Mouse (Mus musculus): ENCODE measurements around the gene Ciart. TPM values are rescaled to one million over a fixed set of nuclear protein-coding genes. Genes with fewer than 3 reads are reported as not detected.
"Not testable (repeated sequence)": the region's sequence is repeated elsewhere in the genome, so short reads cannot be mapped to it uniquely, and the experiment has no call there.

The Ciart gene
- polyA plus RNA-seq, 1 experiment from 2014 or later = 4.3 TPM

DNA sequence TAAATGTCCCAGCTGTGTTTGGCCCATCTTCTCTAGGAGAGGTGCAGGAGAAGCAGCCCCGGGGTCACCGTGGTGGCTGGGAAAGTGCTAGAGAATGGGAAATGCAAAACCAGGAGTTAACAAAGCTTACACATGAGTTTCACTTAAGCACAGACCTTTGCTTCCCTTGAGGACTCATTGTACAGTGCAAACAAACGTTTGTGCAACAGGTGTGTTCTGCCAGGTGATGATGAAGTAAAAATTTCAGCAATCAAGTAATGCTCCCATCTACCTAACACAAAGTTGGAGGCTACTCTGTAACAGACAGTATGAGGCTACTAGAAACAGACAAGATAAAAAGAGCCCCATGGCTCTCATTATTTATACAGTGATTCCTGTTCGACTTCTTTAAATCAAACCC is 3.0 kb downstream of the Ciart start:
- ATAC-seq (replicated peaks) = no peak
- no peak overlapping the region for H3K27ac ChIP-seq (replicated peaks)
- H3K4me1 ChIP-seq = peaks cover 15% of the 10 kb centered on the region
- no peak overlapping the region for H3K4me3 ChIP-seq
- no peaks in the 10 kb centered on the region for H3K27me3 ChIP-seq
- H3K36me3 ChIP-seq = no peaks in the 10 kb centered on the region
- WGBS = 89% methylated on average over 4 of the region's 4 CpGs
- no peak overlapping the region for H3K4me2 ChIP-seq (replicated peaks)
- H3K9me3 ChIP-seq = no peaks in the 10 kb centered on the region
- no peak overlapping the region for H3K9ac ChIP-seq (replicated peaks)

DNA sequence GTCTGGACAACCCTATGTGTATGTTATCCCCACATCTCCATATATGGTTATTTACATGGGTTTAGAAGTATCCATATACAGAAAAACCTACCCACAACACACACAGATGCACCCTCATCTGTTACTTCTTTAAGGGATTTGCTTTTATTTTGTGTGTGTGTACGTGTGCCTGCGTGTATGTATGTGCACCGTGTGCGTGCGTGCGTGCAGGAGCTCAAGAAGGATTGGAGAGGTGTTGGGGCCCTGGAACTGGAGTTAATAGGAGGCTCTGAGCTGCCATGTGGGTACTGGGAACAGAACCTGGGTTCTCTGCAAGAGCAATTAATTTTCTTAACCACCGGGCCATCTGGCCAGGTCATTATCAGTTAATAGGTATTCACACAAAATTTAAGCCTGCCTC is 10.0 kb downstream of the Ciart start:
- 74% methylated on average over 7 of the region's 7 CpGs for WGBS
- Histone ChIP-seq H3K27ac (replicated peaks) (0 out of 2 replicates have a peak overlapping the region, but pooled peaks have one; percentile 69), H3K9me3 (no peaks in the 10 kb centered on the region), H3K9ac (replicated peaks) (peak overlapping the region; percentile 70), H3K4me3 (peak overlapping the region; percentile 57), H3K36me3 (peaks cover 16% of the 10 kb centered on the region; the same call in 1 of the 2 replicates), H3K4me1 (peaks cover 17% of the 10 kb centered on the region), H3K4me2 (replicated peaks) (peak overlapping the region; percentile 54), H3K27me3 (no peaks in the 10 kb centered on the region)
- ATAC-seq (replicated peaks) = no peak

DNA sequence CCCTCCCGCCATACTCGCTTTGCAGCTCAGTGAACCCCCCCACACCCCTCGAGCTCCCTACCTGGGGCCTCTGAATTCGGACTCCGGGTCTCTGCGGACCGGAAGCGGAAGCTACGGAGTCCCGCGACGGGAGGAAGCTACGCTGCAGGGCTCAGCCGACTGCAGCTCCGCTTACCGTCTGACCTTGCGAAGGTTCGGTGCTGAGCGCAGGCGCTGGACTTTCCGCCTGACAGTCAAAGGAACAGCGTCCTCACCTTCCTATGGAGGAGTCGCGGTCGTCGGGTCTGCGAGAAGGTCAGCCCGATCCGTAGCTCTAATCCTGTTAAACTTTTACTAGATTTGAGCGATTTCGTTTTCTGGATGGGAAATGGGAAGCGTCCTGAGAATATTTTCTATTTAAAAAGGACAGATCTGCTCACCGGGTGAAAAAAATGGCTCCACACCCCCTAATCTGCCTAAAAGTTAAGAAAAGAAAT is 10.6 kb downstream of the Ciart start, which contains the start of gene Mrps21:
Mrps21 (minus strand) TSS at position 128 of the 476 bp plus-strand sequence.
- peak within 1 kb of the TSS; percentile 57 for H3K4me3 ChIP-seq
- H3K4me2 ChIP-seq (replicated peaks) = peak within 1 kb of the TSS; percentile 54
- H3K9me3 ChIP-seq = no peaks in the 10 kb centered on the region
- no peaks in the 10 kb centered on the region for H3K27me3 ChIP-seq
- H3K4me1 ChIP-seq = peaks cover 17% of the 10 kb centered on the region
- peak; percentile 93 for ATAC-seq (replicated peaks)
- peaks cover 16% of the 10 kb centered on the region; the same call in 1 of the 2 replicates for H3K36me3 ChIP-seq
- peak within 1 kb of the TSS; percentile 70 for H3K9ac ChIP-seq (replicated peaks)
- peak within 1 kb of the TSS; percentile 69 for H3K27ac ChIP-seq (replicated peaks)
- 0% methylated on average over 33 of the region's 33 CpGs for WGBS

DNA sequence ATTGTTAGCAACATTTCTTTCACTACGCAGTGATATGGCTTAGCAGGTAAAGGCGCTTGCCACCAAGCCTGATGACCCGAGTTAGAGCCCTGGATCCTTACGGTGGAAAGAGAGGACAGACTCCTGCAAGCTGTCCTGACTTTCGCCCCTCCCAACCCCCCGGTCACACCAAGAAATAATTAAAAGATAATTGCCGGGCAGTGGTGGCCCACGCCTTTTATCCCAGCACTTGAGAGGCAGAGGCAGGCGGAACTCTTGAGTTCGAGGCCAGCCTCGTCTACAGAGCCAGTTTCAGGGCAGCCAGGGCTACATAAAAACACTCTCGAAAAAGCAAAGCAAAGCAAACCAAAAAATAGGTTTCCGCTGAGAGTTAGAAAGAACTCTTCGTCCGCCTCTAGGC is 11.1 kb downstream of the Ciart start:
- Histone ChIP-seq H3K4me2 (replicated peaks) (peak overlapping the region; percentile 54), H3K9ac (replicated peaks) (peak overlapping the region; percentile 70), H3K36me3 (peaks cover 16% of the 10 kb centered on the region; the same call in 1 of the 2 replicates), H3K9me3 (no peaks in the 10 kb centered on the region), H3K27me3 (no peaks in the 10 kb centered on the region), H3K4me3 (peak overlapping the region; percentile 57), H3K27ac (replicated peaks) (peak overlapping the region; percentile 69), H3K4me1 (peaks cover 17% of the 10 kb centered on the region)
- peak; percentile 18; the same call in 1 of the 2 replicates for ATAC-seq (replicated peaks)
- WGBS = 7% methylated on average over 15 of the region's 15 CpGs

DNA sequence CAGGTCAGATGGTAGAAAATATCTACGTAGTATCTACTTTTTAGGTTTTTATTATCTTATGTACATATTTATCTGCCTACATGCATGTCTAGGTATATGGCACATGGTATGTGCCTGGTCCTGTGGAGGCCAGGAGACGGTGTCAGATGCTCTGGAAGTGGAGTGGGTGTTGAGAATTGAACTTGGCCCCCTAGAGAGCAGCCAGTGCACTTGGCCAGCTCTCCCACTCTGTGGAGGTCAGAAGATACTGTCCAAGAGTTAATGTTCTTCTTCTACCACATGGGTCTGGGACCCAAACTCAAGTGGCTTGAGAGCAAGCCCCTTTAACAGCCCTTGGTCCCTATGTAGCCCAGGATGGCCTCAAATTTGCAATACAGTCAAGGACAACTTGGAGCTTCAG is 14.6 kb downstream of the Ciart start:
- peaks cover 14% of the 10 kb centered on the region for H3K4me1 ChIP-seq
- H3K4me2 ChIP-seq (replicated peaks) = no peak overlapping the region
- H3K9me3 ChIP-seq = no peaks in the 10 kb centered on the region
- no peak overlapping the region for H3K27ac ChIP-seq (replicated peaks)
- H3K36me3 ChIP-seq = peaks cover 28% of the 10 kb centered on the region; the same call in 1 of the 2 replicates
- ATAC-seq (replicated peaks) = no peak
- no peak overlapping the region for H3K4me3 ChIP-seq
- 92% methylated on average over 2 of the region's 2 CpGs for WGBS
- no peaks in the 10 kb centered on the region for H3K27me3 ChIP-seq
- no peak overlapping the region for H3K9ac ChIP-seq (replicated peaks)

DNA sequence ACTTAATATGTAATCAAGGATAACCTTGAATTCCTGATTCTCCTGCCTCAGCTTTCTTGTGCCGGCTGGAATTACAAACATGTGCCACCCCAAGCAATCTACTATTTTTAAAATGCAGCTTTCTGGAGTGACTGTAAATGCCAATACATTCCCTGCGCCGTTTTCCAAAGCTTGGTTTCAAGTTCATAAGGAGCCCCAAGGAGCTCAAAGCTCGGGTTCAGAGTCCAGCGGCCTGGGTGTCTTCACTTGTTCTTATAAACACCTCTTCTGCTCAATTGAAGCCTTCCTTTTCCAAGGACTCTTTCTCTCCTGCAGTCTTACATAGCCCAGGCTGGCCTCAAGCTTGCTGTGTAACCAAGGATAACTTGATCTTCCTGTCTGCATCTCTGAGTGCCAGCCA is 16.0 kb downstream of the Ciart start:
- H3K4me3 ChIP-seq = no peak overlapping the region
- no peaks in the 10 kb centered on the region for H3K27me3 ChIP-seq
- no peak for ATAC-seq (replicated peaks)
- H3K9me3 ChIP-seq = no peaks in the 10 kb centered on the region
- WGBS = 92% methylated on average over 5 of the region's 5 CpGs
- no peak overlapping the region for H3K4me2 ChIP-seq (replicated peaks)
- no peak overlapping the region for H3K9ac ChIP-seq (replicated peaks)
- H3K27ac ChIP-seq (replicated peaks) = no peak overlapping the region
- H3K36me3 ChIP-seq = peaks cover 31% of the 10 kb centered on the region; the same call in 1 of the 2 replicates
- H3K4me1 ChIP-seq = peaks cover 8% of the 10 kb centered on the region

DNA sequence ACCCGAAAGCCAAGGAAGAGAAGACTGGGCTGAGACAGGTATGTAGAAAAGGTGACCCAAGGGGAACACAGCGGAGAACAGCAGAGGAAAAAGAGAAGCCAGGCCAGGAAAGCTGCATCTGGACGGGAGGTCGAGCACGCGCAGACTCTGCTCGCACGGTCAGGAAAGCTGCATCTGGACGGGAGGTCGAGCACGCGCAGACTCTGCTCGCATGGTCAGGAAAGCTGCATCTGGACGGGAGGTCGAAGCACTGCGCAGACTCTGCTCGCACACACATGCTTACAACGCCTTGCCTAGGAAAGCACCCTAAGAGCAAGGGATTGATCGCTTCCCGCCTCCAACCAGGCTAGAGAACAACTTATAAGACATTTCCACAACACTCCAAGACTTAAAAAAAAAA is 16.5 kb downstream of the Ciart start:
- H3K27ac ChIP-seq (replicated peaks) = no peak overlapping the region
- no peak overlapping the region for H3K4me2 ChIP-seq (replicated peaks)
- H3K27me3 ChIP-seq = no peaks in the 10 kb centered on the region
- no peaks in the 10 kb centered on the region for H3K9me3 ChIP-seq
- WGBS = 91% methylated on average over 20 of the region's 20 CpGs
- peaks cover 5% of the 10 kb centered on the region for H3K4me1 ChIP-seq
- no peak overlapping the region for H3K9ac ChIP-seq (replicated peaks)
- H3K36me3 ChIP-seq = peaks cover 31% of the 10 kb centered on the region; the same call in 1 of the 2 replicates
- no peak for ATAC-seq (replicated peaks)
- H3K4me3 ChIP-seq = no peak overlapping the region

DNA sequence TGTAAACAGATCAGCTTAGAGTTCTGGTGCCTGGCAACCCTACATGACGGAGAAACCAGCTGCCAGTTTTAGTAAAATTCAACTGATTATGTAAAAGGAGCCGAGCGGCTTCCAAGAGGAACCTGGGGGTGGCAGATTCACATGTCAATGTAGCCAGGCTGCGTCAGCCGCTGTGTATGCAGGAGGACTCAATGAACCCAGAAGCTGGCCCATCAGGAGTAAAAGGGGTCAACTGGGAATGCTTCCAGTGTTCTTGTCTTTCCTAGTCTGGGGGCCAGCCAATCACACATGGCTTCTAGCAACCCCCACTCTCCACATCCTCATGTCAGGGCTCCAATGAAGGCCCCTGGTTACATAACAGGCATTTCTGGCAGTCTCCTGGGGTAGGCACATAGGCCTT is 17.0 kb downstream of the Ciart start:
- ATAC-seq (replicated peaks) = no peak
- WGBS = 93% methylated on average over 5 of the region's 5 CpGs
- no peak overlapping the region for H3K9ac ChIP-seq (replicated peaks)
- H3K27ac ChIP-seq (replicated peaks) = no peak overlapping the region
- no peaks in the 10 kb centered on the region for H3K4me1 ChIP-seq
- H3K4me2 ChIP-seq (replicated peaks) = no peak overlapping the region
- H3K36me3 ChIP-seq = peaks cover 31% of the 10 kb centered on the region; the same call in 1 of the 2 replicates
- no peaks in the 10 kb centered on the region for H3K27me3 ChIP-seq
- no peak overlapping the region for H3K4me3 ChIP-seq
- H3K9me3 ChIP-seq = no peaks in the 10 kb centered on the region

DNA sequence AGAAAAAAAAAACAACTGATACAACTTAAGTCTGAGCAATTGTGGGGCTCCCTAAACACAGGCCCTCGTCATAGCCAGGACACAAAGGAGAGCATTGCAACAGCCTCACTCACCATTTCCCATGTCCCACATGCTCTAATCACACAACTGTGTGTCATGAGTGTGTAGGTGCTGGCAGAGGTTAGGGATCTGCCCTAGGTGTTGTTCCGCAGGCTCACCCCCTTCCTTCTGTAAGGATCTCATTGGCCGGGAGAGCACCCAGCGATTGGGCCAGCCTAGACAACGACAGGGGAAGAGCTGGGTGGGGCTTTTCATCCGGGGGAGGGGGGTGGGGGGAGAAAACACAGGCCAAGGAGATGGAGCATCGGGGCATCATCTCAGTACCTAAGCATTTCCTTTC is 18.5 kb downstream of the Ciart start:
- WGBS = 76% methylated on average over 7 of the region's 7 CpGs
- Histone ChIP-seq H3K4me3 (no peak overlapping the region), H3K4me2 (replicated peaks) (no peak overlapping the region)

DNA sequence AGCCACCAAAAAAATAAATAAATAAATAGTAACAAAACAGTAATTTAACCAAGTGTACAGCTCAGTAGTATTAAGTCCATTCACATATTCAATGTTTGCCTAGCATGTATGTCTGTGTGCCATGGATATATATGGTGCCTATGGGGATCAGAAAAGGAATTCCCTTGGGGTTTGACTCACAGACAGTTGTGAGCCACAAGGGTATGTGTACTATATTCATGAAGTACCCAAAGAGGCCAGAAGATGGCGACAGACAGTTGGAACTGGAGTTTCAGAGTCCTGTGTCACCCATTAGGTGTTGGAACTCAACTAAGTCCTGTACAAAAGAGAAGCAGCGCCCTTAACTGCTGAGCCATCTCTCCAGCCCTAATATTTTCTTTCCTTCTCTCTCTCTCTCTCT is 20.3 kb downstream of the Ciart start:
- H3K4me1 ChIP-seq = no peaks in the 10 kb centered on the region
- H3K36me3 ChIP-seq = peaks cover 15% of the 10 kb centered on the region; the same call in 1 of the 2 replicates
- 0 out of 2 replicates have a peak, but pooled peaks have one; percentile 46 for ATAC-seq (replicated peaks)
- no peak overlapping the region for H3K9ac ChIP-seq (replicated peaks)
- WGBS = 27% methylated on average over 2 of the region's 2 CpGs
- no peaks in the 10 kb centered on the region for H3K27me3 ChIP-seq
- no peaks in the 10 kb centered on the region for H3K9me3 ChIP-seq
- no peak overlapping the region for H3K27ac ChIP-seq (replicated peaks)
- H3K4me3 ChIP-seq = no peak overlapping the region
- H3K4me2 ChIP-seq (replicated peaks) = no peak overlapping the region

More for the DNA sequence above, 18.5 kb downstream of the Ciart start:
- peaks cover 23% of the 10 kb centered on the region; the same call in 1 of the 2 replicates for H3K36me3 ChIP-seq
- no peaks in the 10 kb centered on the region for H3K27me3 ChIP-seq
- no peak for ATAC-seq (replicated peaks)
- no peaks in the 10 kb centered on the region for H3K4me1 ChIP-seq
- no peaks in the 10 kb centered on the region for H3K9me3 ChIP-seq
- H3K27ac ChIP-seq (replicated peaks) = no peak overlapping the region
- H3K9ac ChIP-seq (replicated peaks) = no peak overlapping the region

DNA sequence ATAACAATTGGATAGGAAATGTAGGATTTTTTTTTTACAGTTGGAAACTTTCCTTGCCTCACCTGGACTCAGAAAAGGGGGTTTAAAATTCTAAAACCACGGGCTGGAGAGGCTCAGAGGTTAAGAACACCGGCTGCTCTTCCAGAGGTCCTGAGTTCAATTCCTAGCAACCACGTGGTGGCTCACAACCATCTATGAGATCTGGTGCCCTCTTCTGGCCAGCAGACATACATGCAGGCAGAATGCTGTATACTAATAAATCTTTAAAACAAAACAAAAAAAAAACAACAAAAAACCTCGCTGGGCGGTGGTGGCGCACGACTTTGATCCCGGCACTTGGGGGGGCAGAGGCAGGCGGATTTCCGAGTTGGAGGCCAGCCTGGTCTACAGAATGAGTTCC is 20.8 kb downstream of the Ciart start:
- Histone ChIP-seq H3K27ac (replicated peaks) (no peak overlapping the region), H3K4me3 (no peak overlapping the region), H3K36me3 (peaks cover 15% of the 10 kb centered on the region; the same call in 1 of the 2 replicates), H3K9ac (replicated peaks) (no peak overlapping the region), H3K27me3 (no peaks in the 10 kb centered on the region), H3K4me1 (peaks cover 4% of the 10 kb centered on the region), H3K9me3 (no peaks in the 10 kb centered on the region), H3K4me2 (replicated peaks) (no peak overlapping the region)
- WGBS = 79% methylated on average over 10 of the region's 10 CpGs
- ATAC-seq (replicated peaks) = no peak

DNA sequence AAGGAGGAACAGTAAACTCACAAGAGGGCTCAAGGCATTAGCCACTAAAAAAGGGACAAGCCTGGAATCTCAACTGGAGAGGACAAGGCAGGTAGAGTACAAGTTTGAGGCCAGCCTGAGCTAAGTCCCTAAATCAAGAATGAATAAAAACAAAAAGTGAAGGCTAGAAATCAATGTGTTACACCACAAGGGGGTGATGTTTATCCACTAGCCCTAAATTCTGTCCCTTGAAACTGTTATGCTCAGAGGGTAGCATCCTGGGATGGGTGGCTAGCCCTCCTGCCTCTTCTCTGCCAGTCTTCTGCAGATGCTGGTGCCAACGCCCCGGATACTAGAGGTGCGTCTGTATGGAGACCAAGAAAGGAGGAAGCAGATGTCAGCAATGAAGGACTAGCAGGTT is 21.7 kb downstream of the Ciart start:
- peaks cover 12% of the 10 kb centered on the region; the same call in 1 of the 2 replicates for H3K36me3 ChIP-seq
- no peak overlapping the region for H3K4me2 ChIP-seq (replicated peaks)
- no peaks in the 10 kb centered on the region for H3K27me3 ChIP-seq
- H3K27ac ChIP-seq (replicated peaks) = no peak overlapping the region
- WGBS = 85% methylated on average over 3 of the region's 3 CpGs
- peaks cover 7% of the 10 kb centered on the region for H3K4me1 ChIP-seq
- H3K4me3 ChIP-seq = no peak overlapping the region
- ATAC-seq (replicated peaks) = no peak
- H3K9me3 ChIP-seq = no peaks in the 10 kb centered on the region
- no peak overlapping the region for H3K9ac ChIP-seq (replicated peaks)

DNA sequence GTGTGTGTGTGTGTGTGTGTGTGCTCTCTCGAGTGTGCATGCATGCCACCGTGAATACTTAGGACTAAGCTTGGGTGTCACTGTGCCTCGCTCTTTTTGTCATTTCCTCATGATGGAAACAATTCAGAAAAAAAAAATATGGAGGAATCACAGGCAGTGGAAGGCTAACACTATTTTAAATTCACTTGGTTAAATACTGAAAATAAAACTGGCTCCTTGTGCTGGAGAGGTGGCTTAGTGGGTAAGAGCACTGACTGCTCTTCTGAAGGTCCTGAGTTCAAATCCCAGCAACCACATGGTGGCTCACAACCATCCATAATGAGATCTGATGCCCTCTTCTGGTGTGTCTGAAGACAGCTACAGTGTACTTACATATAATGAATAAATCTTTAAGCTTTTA is 23.8 kb downstream of the Ciart start:
- 91% methylated on average over 3 of the region's 3 CpGs for WGBS
- not testable (repeated sequence) for ATAC-seq (replicated peaks); H3K4me2 ChIP-seq (replicated peaks); H3K36me3 ChIP-seq; H3K9me3 ChIP-seq; H3K9ac ChIP-seq (replicated peaks); H3K4me3 ChIP-seq; H3K27me3 ChIP-seq; H3K27ac ChIP-seq (replicated peaks)
- H3K4me1 ChIP-seq = peaks cover 18% of the 10 kb centered on the region
